Mouse (Mus musculus) kidney, adult 2 months (tissue): ENCODE measurements at regions not wholly inside any gene's neighbourhood (a gene's known extent, or its start where the extent isn't known, plus 50 kb on each side); places are given as distances from the start of the nearest gene placed in this dataset.
"Not testable (repeated sequence)": the region's sequence is repeated elsewhere in the genome, so short reads cannot be mapped to it uniquely, and the experiment has no call there.

Source experiments
- DNase-seq: peaks from one replicate; pipeline ENCODE4 v3.0.0; 2021
- H3K27ac ChIP-seq: fragments of 200-500 bp; 2 replicates; pipeline ENCODE4 v1.5.1; 2012; ENCODE audit warnings: low read depth, low read length, control low read depth, inconsistent platforms; ENCODE audit not compliant: insufficient read depth
- H3K27me3 ChIP-seq: fragments of 200-500 bp; replicated peaks from 2 replicates; pipeline ENCODE4 v1.6.1; 2012; ENCODE audit warnings: mild to moderate bottlenecking, moderate library complexity, low read length, inconsistent platforms; ENCODE audit not compliant: control insufficient read depth, insufficient read depth
- H3K36me3 ChIP-seq: fragments of 200-500 bp; 2 replicates; pipeline ENCODE4 v1.6.1; 2012; ENCODE audit warnings: mild to moderate bottlenecking, moderate library complexity, low read length, inconsistent platforms; ENCODE audit not compliant: control insufficient read depth, insufficient read depth
- H3K4me1 ChIP-seq: fragments of 200-500 bp; 2 replicates; pipeline ENCODE4 v1.6.1; 2011; ENCODE audit warnings: low read length; ENCODE audit not compliant: control insufficient read depth, insufficient read depth
- H3K4me3 ChIP-seq: fragments of 200-500 bp; 2 replicates; pipeline ENCODE4 v1.5.1; 2011; ENCODE audit warnings: mild to moderate bottlenecking, low read depth, low read length, control low read depth; ENCODE audit not compliant: insufficient read depth
- CTCF ChIP-seq: fragments of 200-500 bp; conservative IDR thresholded peaks from 2 replicates; pipeline ENCODE4 v1.5.1; 2011; ENCODE audit warnings: low read depth, mild to moderate bottlenecking, control low read depth, low read length, moderate library complexity, mixed read lengths; ENCODE audit not compliant: insufficient read depth, insufficient read length
- POLR2A ChIP-seq: fragments of 200-500 bp; IDR thresholded peaks from one replicate; pipeline ENCODE4 v1.6.1; 2011; ENCODE audit warnings: low read depth, low read length, control low read depth
- WGBS: fragments of 180-500 bp; shearing (Covaris S2); methylation state at CpG from one replicate; pipeline ENCODE4 v1.1.7; 2018; 5-methylcytosine and 5-hydroxymethylcytosine counted together

- TF ChIP-seq CTCF = no peak
- TF ChIP-seq POLR2A = no peak
- Histone ChIP-seq H3K4me3 (no peak overlapping the region), H3K36me3 (no peaks in the 10 kb centered on the region), H3K27me3 (no peaks in the 10 kb centered on the region), H3K27ac (no peak overlapping the region), H3K4me1 (no peaks in the 10 kb centered on the region)
- no peak for DNase-seq
- WGBS = 89% methylated on average over 6 of the region's 6 CpGs
Measured at GRCm38 (mm10) chr16:30712570-30712969, 113.0 kb downstream of the Fam43a start.

GRCm38 (mm10) chr16:30717577-30717976 lies 118.1 kb downstream of the Fam43a start:
- not testable (repeated sequence) for H3K4me1 ChIP-seq, H3K27me3 ChIP-seq, H3K36me3 ChIP-seq, DNase-seq, H3K27ac ChIP-seq, H3K4me3 ChIP-seq

GRCm38 (mm10) chr16:30720791-30721190 lies 121.3 kb downstream of the Fam43a start:
- DNase-seq = no peak
- Histone ChIP-seq H3K27ac (no peak overlapping the region), H3K4me3 (no peak overlapping the region), H3K4me1 (no peaks in the 10 kb centered on the region), H3K27me3 (no peaks in the 10 kb centered on the region), H3K36me3 (no peaks in the 10 kb centered on the region)
- TF ChIP-seq CTCF = no peak
- no peak for TF ChIP-seq POLR2A
- 73% methylated on average over 6 of the region's 6 CpGs for WGBS

GRCm38 (mm10) chr16:30721223-30721622 lies 121.7 kb downstream of the Fam43a start:
- no peak overlapping the region for H3K27ac ChIP-seq
- H3K36me3 ChIP-seq = no peaks in the 10 kb centered on the region
- TF ChIP-seq CTCF (no peak), POLR2A (no peak)
- no peak for DNase-seq
- H3K4me1 ChIP-seq = no peaks in the 10 kb centered on the region
- no peak overlapping the region for H3K4me3 ChIP-seq
- no peaks in the 10 kb centered on the region for H3K27me3 ChIP-seq

- Histone ChIP-seq H3K4me1 (no peaks in the 10 kb centered on the region), H3K36me3 (no peaks in the 10 kb centered on the region), H3K27me3 (no peaks in the 10 kb centered on the region), H3K4me3 (no peak overlapping the region), H3K27ac (no peak overlapping the region)
- DNase-seq = no peak
- 75% methylated on average over 3 of the region's 3 CpGs for WGBS
- TF ChIP-seq POLR2A (no peak), CTCF (no peak)
Measured at GRCm38 (mm10) chr16:30722372-30722771, 122.8 kb downstream of the Fam43a start.

DNA sequence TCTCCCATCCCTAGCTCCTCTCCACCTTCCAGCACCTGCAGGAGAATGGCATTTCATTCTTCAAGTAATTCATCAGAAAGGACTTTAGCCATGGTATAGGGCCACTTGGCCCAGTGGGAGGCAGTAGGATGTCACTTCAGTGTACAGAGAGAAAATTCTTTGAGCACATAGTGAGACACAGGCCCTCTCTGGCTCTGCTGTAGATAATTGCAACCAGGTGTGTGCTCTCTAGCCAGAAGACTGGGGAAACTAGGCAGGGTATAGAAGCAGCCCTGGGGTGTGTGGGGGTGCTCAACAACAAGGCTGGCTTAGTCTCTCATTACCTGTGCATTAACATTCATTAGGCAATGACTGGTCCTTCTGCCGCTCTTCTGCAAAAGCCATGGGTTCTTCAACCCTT lies 125.1 kb downstream of the Fam43a start:
- TF ChIP-seq CTCF (no peak), POLR2A (no peak)
- Histone ChIP-seq H3K36me3 (no peaks in the 10 kb centered on the region), H3K4me3 (no peak overlapping the region), H3K4me1 (no peaks in the 10 kb centered on the region), H3K27ac (no peak overlapping the region), H3K27me3 (no peaks in the 10 kb centered on the region)
- WGBS = 96% methylated on average over 1 of the region's 1 CpGs
- no peak for DNase-seq

- DNase-seq = no peak
- no peak for TF ChIP-seq POLR2A
- TF ChIP-seq CTCF = no peak
- no peak overlapping the region for H3K4me3 ChIP-seq
- 0 out of 2 replicates have a peak, but pooled peaks cover 4% of the 10 kb centered on the region for H3K4me1 ChIP-seq
- no peaks in the 10 kb centered on the region for H3K36me3 ChIP-seq
- no peak overlapping the region for H3K27ac ChIP-seq
- no peaks in the 10 kb centered on the region for H3K27me3 ChIP-seq
- 72% methylated on average over 9 of the region's 9 CpGs for WGBS
Measured at GRCm38 (mm10) chr16:30732770-30733415, 133.4 kb downstream of the Fam43a start.
